Mouse (Mus musculus) CH12.LX (cell line): ENCODE measurements around the gene Ankrd50. TPM values are rescaled to one million over a fixed set of nuclear protein-coding genes. Genes with fewer than 3 reads are reported as not detected.

Source experiments
- DNase-seq: peaks from one replicate; pipeline ENCODE4 v3.0.0-alpha.2; 2013; ENCODE audit errors: extremely low read depth
- H3K27ac ChIP-seq: 2 replicates; pipeline ENCODE4 v1.5.1; 2012; ENCODE audit warnings: low read depth, mild to moderate bottlenecking, control low read depth, moderate library complexity; ENCODE audit not compliant: insufficient read depth
- H3K27me3 ChIP-seq: replicated peaks from 2 replicates; pipeline ENCODE3; 2012; ENCODE audit warnings: inconsistent platforms
- H3K36me3 ChIP-seq, 2 experiments: replicated peaks in 1 of 2; 2 replicates each; pipeline versions ENCODE3 to v1.6.1; 2012; ENCODE audit warnings: inconsistent platforms in 1 of 2, low read length in 1 of 2, mild to moderate bottlenecking in 1 of 2, mixed read lengths in 1 of 2, moderate library complexity in 1 of 2; ENCODE audit not compliant: control insufficient read depth in 1 of 2, insufficient read depth in 1 of 2
- H3K4me1 ChIP-seq, 2 experiments: 2 replicates each; pipeline ENCODE4 v1.6.1; 2012; ENCODE audit warnings: inconsistent platforms in 1 of 2, moderate library complexity in 1 of 2; ENCODE audit not compliant: insufficient read depth in 2 of 2, control insufficient read depth in 1 of 2
- H3K4me2 ChIP-seq: 2 replicates; pipeline ENCODE4 v1.6.1; 2012; ENCODE audit warnings: low read depth, mild to moderate bottlenecking, control low read depth; ENCODE audit not compliant: poor library complexity, insufficient read depth, severe bottlenecking
- H3K4me3 ChIP-seq, 3 experiments: fragments of 150-350 bp in 1 of 3; sonication (generic) in 1 of 3; replicated peaks in 1 of 3; 2 replicates each; pipeline versions ENCODE3 to v1.5.1; 2011 to 2012; ENCODE audit warnings: low read depth in 2 of 3, low read length in 2 of 3, mild to moderate bottlenecking in 2 of 3, moderate library complexity in 2 of 3, control low read depth in 1 of 3, improper control_type of control experiment in 1 of 3, inconsistent platforms in 1 of 3, mixed read lengths in 1 of 3; ENCODE audit not compliant: poor library complexity in 1 of 3
- H3K79me2 ChIP-seq: replicated peaks from 2 replicates; pipeline ENCODE4 v1.6.1; 2012; ENCODE audit warnings: mild to moderate bottlenecking, moderate library complexity; ENCODE audit not compliant: control insufficient read depth, poor library complexity, insufficient read depth, severe bottlenecking; ENCODE audit errors: extremely low read depth
- H3K9ac ChIP-seq: 2 replicates; pipeline ENCODE4 v1.6.1; 2012; ENCODE audit warnings: low read depth, mild to moderate bottlenecking, control low read depth, moderate library complexity; ENCODE audit not compliant: insufficient read depth
- H3K9me3 ChIP-seq: replicated peaks from 2 replicates; pipeline ENCODE3; 2012; ENCODE audit warnings: low read length, inconsistent platforms, mixed read lengths
- BHLHE40 ChIP-seq: IDR thresholded peaks from 2 replicates; pipeline ENCODE4 v1.6.1; 2011; ENCODE audit warnings: mild to moderate bottlenecking, low read depth, low read length, improper control_type of control experiment
- CHD2 ChIP-seq: IDR thresholded peaks from 2 replicates; pipeline ENCODE4 v1.6.1; 2011; ENCODE audit warnings: low read length, improper control_type of control experiment
- CTCF ChIP-seq, 2 experiments: IDR thresholded peaks in 1 of 2; conservative IDR thresholded peaks in 1 of 2; 2 replicates each; pipeline ENCODE4 v1.5.1; 2011 to 2012; ENCODE audit warnings: low read depth in 2 of 2, low read length in 2 of 2, improper control_type of control experiment in 1 of 2, inconsistent platforms in 1 of 2, mild to moderate bottlenecking in 1 of 2, moderate library complexity in 1 of 2
- ELF1 ChIP-seq: IDR thresholded peaks from 2 replicates; pipeline ENCODE4 v1.6.1; 2014; ENCODE audit warnings: low read depth, mild to moderate bottlenecking, inconsistent platforms, low read length, improper control_type of control experiment
- ETS1 ChIP-seq: conservative IDR thresholded peaks from 2 replicates; pipeline ENCODE4 v1.6.1; 2012; ENCODE audit warnings: low read depth, mild to moderate bottlenecking, inconsistent platforms, low read length, improper control_type of control experiment, moderate library complexity
- HCFC1 ChIP-seq: IDR thresholded peaks from 2 replicates; pipeline ENCODE4 v1.6.1; 2012; ENCODE audit warnings: low read depth, mild to moderate bottlenecking, inconsistent platforms, low read length, improper control_type of control experiment
- IRF4 ChIP-seq: IDR thresholded peaks from 2 replicates; pipeline ENCODE4 v1.6.1; 2014; ENCODE audit warnings: low read depth, mild to moderate bottlenecking, inconsistent platforms, low read length, improper control_type of control experiment
- JUN ChIP-seq: IDR thresholded peaks from 2 replicates; pipeline ENCODE4 v1.6.1; 2011; ENCODE audit warnings: low read depth, mild to moderate bottlenecking, low read length, improper control_type of control experiment, moderate library complexity; ENCODE audit not compliant: insufficient read depth
- JUND ChIP-seq: conservative IDR thresholded peaks from 2 replicates; pipeline ENCODE4 v1.6.1; 2011; ENCODE audit warnings: low read depth, low read length, improper control_type of control experiment
- MAX ChIP-seq: IDR thresholded peaks from 2 replicates; pipeline ENCODE4 v1.6.1; 2011; ENCODE audit warnings: low read length, improper control_type of control experiment
- MAZ ChIP-seq: IDR thresholded peaks from 2 replicates; pipeline ENCODE4 v1.6.1; 2012; ENCODE audit warnings: low read depth, mild to moderate bottlenecking, inconsistent platforms, low read length, improper control_type of control experiment, moderate library complexity
- MXI1 ChIP-seq: IDR thresholded peaks from 2 replicates; pipeline ENCODE4 v1.6.1; 2011; ENCODE audit warnings: mild to moderate bottlenecking, low read depth, low read length, improper control_type of control experiment
- MYC ChIP-seq: IDR thresholded peaks from 2 replicates; pipeline ENCODE4 v1.6.1; 2011; ENCODE audit warnings: low read depth, mild to moderate bottlenecking, improper control_type of control experiment, low read length
- PAX5 ChIP-seq: IDR thresholded peaks from 2 replicates; pipeline ENCODE4 v1.6.1; 2012; ENCODE audit warnings: low read length, inconsistent platforms, mixed read lengths
- POLR2A ChIP-seq: IDR thresholded peaks from 2 replicates; pipeline ENCODE4 v1.6.1; 2011; ENCODE audit warnings: low read depth, mild to moderate bottlenecking, improper control_type of control experiment, low read length
- POLR2AphosphoS2 ChIP-seq: IDR thresholded peaks from 2 replicates; pipeline ENCODE4 v1.6.1; 2011; ENCODE audit warnings: low read depth, low read length, improper control_type of control experiment
- SIN3A ChIP-seq: IDR thresholded peaks from 2 replicates; pipeline ENCODE4 v1.6.1; 2012; ENCODE audit warnings: low read length, improper control_type of control experiment, inconsistent platforms
- SMC3 ChIP-seq: IDR thresholded peaks from 2 replicates; pipeline ENCODE4 v1.6.1; 2011; ENCODE audit warnings: low read depth, low read length, improper control_type of control experiment
- USF2 ChIP-seq: conservative IDR thresholded peaks from 2 replicates; pipeline ENCODE4 v1.6.1; 2011; ENCODE audit warnings: low read depth, low read length, improper control_type of control experiment
- ZC3H11A ChIP-seq: IDR thresholded peaks from 2 replicates; pipeline ENCODE4 v1.6.1; 2012; ENCODE audit warnings: low read depth, mild to moderate bottlenecking, inconsistent platforms, low read length, improper control_type of control experiment
- ZNF384 ChIP-seq: IDR thresholded peaks from 2 replicates; pipeline ENCODE4 v1.6.1; 2012; ENCODE audit warnings: low read depth, low read length, improper control_type of control experiment, inconsistent platforms
- dilution Hi-C: fragments of 300-500 bp; cut with MboI; formaldehyde crosslinking; loops from 2 replicates; pipeline ENCODE4 v1.14.3; 2020; ENCODE audit warnings: low sequenced_read_pairs; ENCODE audit not compliant: extremely low pct_unique_long_range_greater_than_20kb, extremely low pct_ligation_motif_present
- in situ Hi-C: fragments of 300-500 bp; cut with MboI; formaldehyde crosslinking; loops from 3 replicates; pipeline ENCODE4 v1.14.3; 2019; ENCODE audit warnings: low sequenced_read_pairs, low pct_ligation_motif_present, low pct_unique_long_range_greater_than_20kb, mixed read lengths
- polyA plus RNA-seq: library from polyadenylated mRNA; unstranded; fragments of >175 nt; gene quantifications from 2 replicates; pipeline ENCODE4 v1.2.1, GENCODE M21; 2012; ENCODE audit warnings: low read depth; ENCODE audit not compliant: insufficient read length
- total RNA-seq, 2 experiments: library from RNA; depleted of rRNA; stranded (reverse); fragments of 300-350 nt in 1 of 2; fragments of >200 nt in 1 of 2; gene quantifications; 2 replicates each; pipeline ENCODE4 v1.2.3; 2012 to 2014

The Ankrd50 gene
- total and polyA plus RNA-seq, 3 experiments = 14.0 to 24.6 (median 16.4) TPM

GRCm38 (mm10) chr3:38431042-38431441 is 53.6 kb downstream of the Ankrd50 start:
- dilution Hi-C loops (no loop called here), in situ Hi-C loops (no loop called here)
- no peaks in the 10 kb centered on the region for H3K79me2 ChIP-seq
- no peaks in the 10 kb centered on the region for H3K36me3 ChIP-seq
- no peak overlapping the region for H3K4me3 ChIP-seq
- no peaks in the 10 kb centered on the region for H3K4me1 ChIP-seq
- TF ChIP-seq MYC = no peak
- no peak for TF ChIP-seq HCFC1
- TF ChIP-seq CTCF (conservative IDR thresholded peaks at IDR 0.05 in 1 of 2, IDR thresholded peaks at IDR 0.05 in 1 of 2; ENCODE audit: low read depth in 2 of 2, low read length in 2 of 2) = no peak
- no peak for TF ChIP-seq POLR2AphosphoS2
- TF ChIP-seq BHLHE40 = no peak
- TF ChIP-seq CHD2 = no peak
- H3K9me3 ChIP-seq = peaks cover 6% of the 10 kb centered on the region
- no peak overlapping the region for H3K4me2 ChIP-seq
- H3K27ac ChIP-seq = no peak overlapping the region
- no peak for DNase-seq
- H3K9ac ChIP-seq = no peak overlapping the region
- H3K27me3 ChIP-seq = no peaks in the 10 kb centered on the region

GRCm38 (mm10) chr3:38427200-38427599 is 57.4 kb downstream of the Ankrd50 start:
- no peaks in the 10 kb centered on the region for H3K4me1 ChIP-seq
- H3K79me2 ChIP-seq = no peaks in the 10 kb centered on the region
- TF ChIP-seq SMC3 = no peak
- TF ChIP-seq JUN = no peak
- TF ChIP-seq BHLHE40 = no peak
- TF ChIP-seq ETS1 = no peak
- TF ChIP-seq MAX = no peak
- TF ChIP-seq MAZ = no peak
- no peak for TF ChIP-seq MXI1
- TF ChIP-seq CHD2 = no peak
- no peak for TF ChIP-seq SIN3A
- no peak for TF ChIP-seq POLR2A
- TF ChIP-seq ZC3H11A = no peak
- TF ChIP-seq MYC = no peak
- TF ChIP-seq PAX5 = no peak
- TF ChIP-seq ZNF384 = no peak
- no peak for TF ChIP-seq JUND
- TF ChIP-seq USF2 = no peak
- TF ChIP-seq IRF4 = no peak
- TF ChIP-seq ELF1 = no peak
- H3K36me3 ChIP-seq = no peaks in the 10 kb centered on the region
- H3K4me3 ChIP-seq = no peak overlapping the region
- H3K27me3 ChIP-seq = no peaks in the 10 kb centered on the region
- no peak for DNase-seq
- H3K27ac ChIP-seq = no peak overlapping the region
- dilution Hi-C loops = no loop called here
- H3K9ac ChIP-seq = no peak overlapping the region
- no peaks in the 10 kb centered on the region for H3K9me3 ChIP-seq
- in situ Hi-C loops = no loop called here
- no peak overlapping the region for H3K4me2 ChIP-seq
